Mouse (Mus musculus) limb, embryonic 15.5 days (tissue): Measurements from ENCODE around the gene Trim46. TPM values are rescaled to one million over a fixed set of nuclear protein-coding genes. Genes with fewer than 3 reads are reported as not detected.
A peak's percentile ranks its signal among the peaks of the same experiment; 100 is the strongest.
"Not testable (repeated sequence)": the region's sequence is repeated elsewhere in the genome, so short reads cannot be mapped to it uniquely, and the experiment has no call there.

ENCODE experiments used
- ATAC-seq: fragments of 200-750 bp; cut with Nextera tagmentation; 2 replicates; pipeline ENCODE4 v1.8.0; 2017; ENCODE audit warnings: low read depth, moderate TSS enrichment; ENCODE audit not compliant: insufficient number of reproducible peaks, low FRiP score, low TSS enrichment
- H3K27ac ChIP-seq: fragments of 300-500 bp; sonication (generic); 2 replicates; pipeline ENCODE4 v1.5.1; 2015; ENCODE audit warnings: moderate library complexity, mild to moderate bottlenecking, inconsistent platforms
- H3K27me3 ChIP-seq: fragments of 300-500 bp; sonication (generic); 2 replicates; pipeline ENCODE4 v1.6.1; 2015; ENCODE audit warnings: inconsistent platforms
- H3K36me3 ChIP-seq: fragments of 300-500 bp; sonication (generic); 2 replicates; pipeline ENCODE4 v1.6.1; 2015; ENCODE audit warnings: inconsistent platforms
- H3K4me1 ChIP-seq: fragments of 300-500 bp; sonication (generic); 2 replicates; pipeline ENCODE4 v1.6.1; 2015; ENCODE audit warnings: inconsistent platforms
- H3K4me2 ChIP-seq: fragments of 300-500 bp; sonication (generic); 2 replicates; pipeline ENCODE4 v1.6.1; 2015; ENCODE audit warnings: mild to moderate bottlenecking, inconsistent platforms
- H3K4me3 ChIP-seq: fragments of 300-500 bp; sonication (generic); 2 replicates; pipeline ENCODE4 v1.5.1; 2015; ENCODE audit warnings: mild to moderate bottlenecking, inconsistent platforms
- H3K9ac ChIP-seq: fragments of 300-500 bp; sonication (generic); 2 replicates; pipeline ENCODE4 v1.6.1; 2015; ENCODE audit warnings: inconsistent platforms
- H3K9me3 ChIP-seq: fragments of 300-500 bp; sonication (generic); 2 replicates; pipeline ENCODE4 v1.6.1; 2016; ENCODE audit warnings: inconsistent platforms
- WGBS: fragments of 180-500 bp; shearing (Covaris S2); methylation state at CpG from one replicate; pipeline ENCODE4 v1.1.7; 2015; 5-methylcytosine and 5-hydroxymethylcytosine counted together
- polyA plus RNA-seq: library from polyadenylated mRNA; unstranded; fragments of >200 nt; fragmentation: Nextera tagmentation; extraction: Ambion mirVana; gene quantifications from 2 replicates; pipeline ENCODE4 v1.2.1, GENCODE M21; 2015

The Trim46 gene
- polyA plus RNA-seq, 1 experiment from 2014 or later, result 4.7 TPM

GRCm38 (mm10) chr3:89219546-89219945 is 26.6 kb downstream of the Trim46 start:
- Histone ChIP-seq H3K4me2 (no peak overlapping the region), H3K27ac (no peak overlapping the region), H3K27me3 (no peaks in the 10 kb centered on the region), H3K4me1 (peaks cover 19% of the 10 kb centered on the region), H3K4me3 (no peak overlapping the region), H3K9ac (peak overlapping the region; percentile 10; the same call in 1 of the 2 replicates), H3K36me3 (peaks cover 41% of the 10 kb centered on the region), H3K9me3 (no peaks in the 10 kb centered on the region)
- ATAC-seq, result no peak
- WGBS, result 41% methylated on average over 8 of the region's 8 CpGs

- no peak for ATAC-seq
- no peaks in the 10 kb centered on the region for H3K27me3 ChIP-seq
- no peak overlapping the region for H3K4me3 ChIP-seq
- 82% methylated on average over 1 of the region's 1 CpGs for WGBS
- peaks cover 22% of the 10 kb centered on the region for H3K4me1 ChIP-seq
- H3K36me3 ChIP-seq, result peaks cover 32% of the 10 kb centered on the region
- no peaks in the 10 kb centered on the region for H3K9me3 ChIP-seq
- no peak overlapping the region for H3K4me2 ChIP-seq
- H3K27ac ChIP-seq, result no peak overlapping the region
- no peak overlapping the region for H3K9ac ChIP-seq
These were observed 27.8 kb downstream of the Trim46 start for GRCm38 (mm10) chr3:89218271-89218670.

- not testable (repeated sequence) for H3K9ac ChIP-seq, ATAC-seq, H3K27ac ChIP-seq, H3K27me3 ChIP-seq, H3K9me3 ChIP-seq
- peak overlapping the region; percentile 68 for H3K4me2 ChIP-seq
- peaks cover 32% of the 10 kb centered on the region for H3K4me1 ChIP-seq
- H3K4me3 ChIP-seq, result peak overlapping the region; percentile 73; the same call in 1 of the 2 replicates
- H3K36me3 ChIP-seq, result peaks cover 20% of the 10 kb centered on the region
- 70% methylated on average over 7 of the region's 7 CpGs for WGBS
These were observed 29.7 kb downstream of the Trim46 start for GRCm38 (mm10) chr3:89216407-89216806.

GRCm38 (mm10) chr3:89215853-89216252 is 30.3 kb downstream of the Trim46 start:
- H3K9ac ChIP-seq, result peak overlapping the region; percentile 40
- peak overlapping the region; percentile 73 for H3K4me3 ChIP-seq
- peaks cover 20% of the 10 kb centered on the region for H3K36me3 ChIP-seq
- H3K27ac ChIP-seq, result peak overlapping the region; percentile 96; the same call in 1 of the 2 replicates
- H3K9me3 ChIP-seq, result no peaks in the 10 kb centered on the region
- peaks cover 35% of the 10 kb centered on the region for H3K4me1 ChIP-seq
- peak overlapping the region; percentile 68 for H3K4me2 ChIP-seq
- ATAC-seq, result no peak
- no peaks in the 10 kb centered on the region for H3K27me3 ChIP-seq
- 2% methylated on average over 6 of the region's 6 CpGs for WGBS

- Histone ChIP-seq H3K4me2 (peak within 1 kb of the TSS; percentile 68), H3K27ac (peak within 1 kb of the TSS; percentile 96), H3K9me3 (no peaks in the 10 kb centered on the region), H3K4me3 (peak within 1 kb of the TSS; percentile 73), H3K4me1 (peaks cover 45% of the 10 kb centered on the region), H3K36me3 (peaks cover 22% of the 10 kb centered on the region), H3K27me3 (no peaks in the 10 kb centered on the region), H3K9ac (peak within 1 kb of the TSS; percentile 61)
- no peak for ATAC-seq
- under 1% methylated on average over 17 of the region's 19 CpGs for WGBS
These were observed 31.3 kb downstream of the Trim46 start, which contains the start of gene Thbs3 for GRCm38 (mm10) chr3:89214681-89215411. Gene Thbs3 (plus strand): TSS chr3:89215180.

GRCm38 (mm10) chr3:89213803-89214530 is 32.1 kb downstream of the Trim46 start:
- ATAC-seq, result peak; percentile 91
- under 1% methylated on average over 68 of the region's 69 CpGs for WGBS
- peaks cover 24% of the 10 kb centered on the region for H3K36me3 ChIP-seq

GRCm38 (mm10) chr3:89210731-89211130 is 35.4 kb downstream of the Trim46 start:
- Histone ChIP-seq H3K4me3 (no peak overlapping the region), H3K27me3 (no peaks in the 10 kb centered on the region), H3K4me2 (no peak overlapping the region), H3K27ac (peak overlapping the region; percentile 85), H3K36me3 (peaks cover 56% of the 10 kb centered on the region), H3K9ac (no peak overlapping the region), H3K4me1 (peaks cover 46% of the 10 kb centered on the region), H3K9me3 (no peaks in the 10 kb centered on the region)
- 78% methylated on average over 7 of the region's 7 CpGs for WGBS
- no peak for ATAC-seq

More at GRCm38 (mm10) chr3:89213803-89214530, 32.1 kb downstream of the Trim46 start:
- peak overlapping the region; percentile 68 for H3K4me2 ChIP-seq
- H3K27me3 ChIP-seq, result no peaks in the 10 kb centered on the region
- no peaks in the 10 kb centered on the region for H3K9me3 ChIP-seq
- peak overlapping the region; percentile 73 for H3K4me3 ChIP-seq
- peak overlapping the region; percentile 61 for H3K9ac ChIP-seq
- peak overlapping the region; percentile 96 for H3K27ac ChIP-seq
- H3K4me1 ChIP-seq, result peaks cover 50% of the 10 kb centered on the region

- WGBS, result 85% methylated on average over 13 of the region's 13 CpGs
- Histone ChIP-seq H3K27ac (peak overlapping the region; percentile 85), H3K4me3 (no peak overlapping the region), H3K27me3 (no peaks in the 10 kb centered on the region), H3K36me3 (peaks cover 62% of the 10 kb centered on the region), H3K9me3 (no peaks in the 10 kb centered on the region), H3K4me2 (no peak overlapping the region), H3K4me1 (peaks cover 40% of the 10 kb centered on the region), H3K9ac (no peak overlapping the region)
- ATAC-seq, result no peak
These were observed 35.9 kb downstream of the Trim46 start for GRCm38 (mm10) chr3:89210162-89210561.

- no peak for ATAC-seq
- 92% methylated on average over 7 of the region's 7 CpGs for WGBS
- Histone ChIP-seq H3K36me3 (peaks cover 64% of the 10 kb centered on the region), H3K9me3 (no peaks in the 10 kb centered on the region), H3K4me1 (peaks cover 36% of the 10 kb centered on the region), H3K9ac (0 out of 2 replicates have a peak overlapping the region, but pooled peaks have one; percentile 4), H3K27ac (peak overlapping the region; percentile 85), H3K27me3 (no peaks in the 10 kb centered on the region), H3K4me2 (no peak overlapping the region), H3K4me3 (no peak overlapping the region)
These were observed 36.4 kb downstream of the Trim46 start for GRCm38 (mm10) chr3:89209731-89210130.

GRCm38 (mm10) chr3:89208736-89209135 is 37.4 kb downstream of the Trim46 start:
- peaks cover 31% of the 10 kb centered on the region for H3K4me1 ChIP-seq
- no peak for ATAC-seq
- no peak overlapping the region for H3K9ac ChIP-seq
- H3K9me3 ChIP-seq, result no peaks in the 10 kb centered on the region
- peak overlapping the region; percentile 85; the same call in 1 of the 2 replicates for H3K27ac ChIP-seq
- no peaks in the 10 kb centered on the region for H3K27me3 ChIP-seq
- no peak overlapping the region for H3K4me2 ChIP-seq
- H3K36me3 ChIP-seq, result peaks cover 71% of the 10 kb centered on the region
- WGBS, result 88% methylated on average over 6 of the region's 6 CpGs
- no peak overlapping the region for H3K4me3 ChIP-seq

- Histone ChIP-seq H3K27ac (peak overlapping the region; percentile 3; the same call in 1 of the 2 replicates), H3K9me3 (no peaks in the 10 kb centered on the region), H3K36me3 (peaks cover 71% of the 10 kb centered on the region), H3K9ac (no peak overlapping the region), H3K4me2 (no peak overlapping the region), H3K4me3 (no peak overlapping the region), H3K4me1 (peaks cover 33% of the 10 kb centered on the region), H3K27me3 (no peaks in the 10 kb centered on the region)
- no peak for ATAC-seq
- WGBS, result 86% methylated on average over 13 of the region's 13 CpGs
These were observed 37.9 kb downstream of the Trim46 start for GRCm38 (mm10) chr3:89208075-89208657.
